Mouse (Mus musculus) liver, embryonic 13.5 days (tissue): ENCODE results near the gene Dab2ip. TPM values are rescaled to one million over a fixed set of nuclear protein-coding genes. Genes with fewer than 3 reads are reported as not detected.

ENCODE experiments used
- ATAC-seq: fragments of 200-750 bp; cut with Nextera tagmentation; 2 replicates; pipeline ENCODE4 v1.8.0; 2017; ENCODE audit warnings: low read depth, mild to moderate bottlenecking, moderate number of reproducible peaks, moderate library complexity
- DNase-seq: peaks from one replicate; pipeline ENCODE4 v3.0.0; 2022
- H3K27ac ChIP-seq: fragments of 300-500 bp; sonication (generic); 2 replicates; pipeline ENCODE4 v1.5.1; 2015; ENCODE audit warnings: moderate library complexity, mild to moderate bottlenecking, inconsistent platforms
- H3K27me3 ChIP-seq: fragments of 300-500 bp; sonication (generic); 2 replicates; pipeline ENCODE4 v1.6.1; 2015; ENCODE audit warnings: mild to moderate bottlenecking, inconsistent platforms
- H3K36me3 ChIP-seq: fragments of 300-500 bp; sonication (generic); 2 replicates; pipeline ENCODE4 v1.6.1; 2015; ENCODE audit warnings: mild to moderate bottlenecking, inconsistent platforms
- H3K4me1 ChIP-seq: fragments of 300-500 bp; sonication (generic); replicated peaks from 2 replicates; pipeline ENCODE4 v1.6.1; 2015; ENCODE audit warnings: inconsistent platforms
- H3K4me2 ChIP-seq: fragments of 300-500 bp; sonication (generic); 2 replicates; pipeline ENCODE4 v1.6.1; 2015; ENCODE audit warnings: inconsistent platforms, mild to moderate bottlenecking, moderate library complexity
- H3K4me3 ChIP-seq: fragments of 300-500 bp; sonication (generic); replicated peaks from 2 replicates; pipeline ENCODE4 v1.5.1; 2015; ENCODE audit warnings: mild to moderate bottlenecking, inconsistent platforms
- H3K9ac ChIP-seq: fragments of 300-500 bp; sonication (generic); 2 replicates; pipeline ENCODE4 v1.6.1; 2015; ENCODE audit warnings: mild to moderate bottlenecking, inconsistent platforms
- H3K9me3 ChIP-seq: fragments of 300-500 bp; sonication (generic); replicated peaks from 2 replicates; pipeline ENCODE4 v1.6.1; 2016; ENCODE audit warnings: inconsistent platforms
- WGBS: fragments of 180-500 bp; shearing (Covaris S2); methylation state at CpG from one replicate; pipeline ENCODE4 v1.1.7; 2015; ENCODE audit not compliant: insufficient replicate concordance; 5-methylcytosine and 5-hydroxymethylcytosine counted together
- polyA plus RNA-seq: library from polyadenylated mRNA; unstranded; fragments of >200 nt; fragmentation: Nextera tagmentation; extraction: Ambion mirVana; gene quantifications from 2 replicates; pipeline ENCODE4 v1.2.1, GENCODE M21; 2015

Gene Dab2ip
- polyA plus RNA-seq, 1 experiment from 2014 or later, result 6.7 TPM

GRCm38 (mm10) chr2:35601665-35602064 is 43.6 kb downstream of the Dab2ip start:
- DNase-seq (no peak), ATAC-seq (no peak)
- Histone ChIP-seq H3K9me3 (no peaks in the 10 kb centered on the region), H3K27ac (no peak overlapping the region), H3K9ac (no peak overlapping the region), H3K4me1 (no peaks in the 10 kb centered on the region), H3K4me2 (no peak overlapping the region), H3K36me3 (no peaks in the 10 kb centered on the region), H3K27me3 (0 out of 2 replicates have a peak, but pooled peaks cover 3% of the 10 kb centered on the region), H3K4me3 (no peak overlapping the region)
- WGBS, result 54% methylated on average over 3 of the region's 3 CpGs

GRCm38 (mm10) chr2:35607476-35607875 is 49.4 kb downstream of the Dab2ip start:
- Histone ChIP-seq H3K27me3 (no peaks in the 10 kb centered on the region), H3K9me3 (no peaks in the 10 kb centered on the region), H3K27ac (no peak overlapping the region), H3K4me2 (no peak overlapping the region), H3K9ac (no peak overlapping the region), H3K4me3 (no peak overlapping the region), H3K4me1 (peaks cover 17% of the 10 kb centered on the region), H3K36me3 (no peaks in the 10 kb centered on the region)
- 61% methylated on average over 8 of the region's 8 CpGs for whole genome bisulfite sequencing
- ATAC-seq (no peak), DNase-seq (no peak)

- H3K4me3 ChIP-seq, result no peak overlapping the region
- H3K9me3 ChIP-seq, result no peaks in the 10 kb centered on the region
- no peaks in the 10 kb centered on the region for H3K36me3 ChIP-seq
- no peak overlapping the region for H3K27ac ChIP-seq
- H3K9ac ChIP-seq, result no peak overlapping the region
- H3K4me1 ChIP-seq, result peaks cover 21% of the 10 kb centered on the region
- DNase-seq (no peak), ATAC-seq (no peak)
- no peaks in the 10 kb centered on the region for H3K27me3 ChIP-seq
- no peak overlapping the region for H3K4me2 ChIP-seq
- WGBS, result 70% methylated on average over 7 of the region's 7 CpGs
Observed at GRCm38 (mm10) chr2:35608856-35609255, 50.8 kb downstream of the Dab2ip start.

- Histone ChIP-seq H3K36me3 (no peaks in the 10 kb centered on the region), H3K27ac (no peak overlapping the region), H3K4me1 (peaks cover 26% of the 10 kb centered on the region), H3K4me2 (no peak overlapping the region), H3K9me3 (no peaks in the 10 kb centered on the region), H3K27me3 (no peaks in the 10 kb centered on the region), H3K9ac (no peak overlapping the region), H3K4me3 (no peak overlapping the region)
- 46% methylated on average over 9 of the region's 9 CpGs for WGBS
- DNase-seq (no peak), ATAC-seq (no peak)
Observed at GRCm38 (mm10) chr2:35609317-35609716, 51.3 kb downstream of the Dab2ip start.

GRCm38 (mm10) chr2:35610168-35610951 is 52.3 kb downstream of the Dab2ip start:
- WGBS, result 18% methylated on average over 11 of the region's 11 CpGs

GRCm38 (mm10) chr2:35610976-35611375 is 52.9 kb downstream of the Dab2ip start:
- DNase-seq, result no peak
- H3K27ac ChIP-seq, result peak overlapping the region; percentile 18; the same call in 1 of the 2 replicates

More at GRCm38 (mm10) chr2:35610168-35610951, 52.3 kb downstream of the Dab2ip start:
- DNase-seq, result no peak
- H3K27me3 ChIP-seq, result no peaks in the 10 kb centered on the region
- H3K9ac ChIP-seq, result no peak overlapping the region
- peak overlapping the region; percentile 29; the same call in 1 of the 2 replicates for H3K4me3 ChIP-seq
- ATAC-seq, result peak; percentile 49
- H3K4me1 ChIP-seq, result peaks cover 30% of the 10 kb centered on the region
- peak overlapping the region; percentile 18; the same call in 1 of the 2 replicates for H3K27ac ChIP-seq
- no peaks in the 10 kb centered on the region for H3K36me3 ChIP-seq
- peak overlapping the region; percentile 35 for H3K4me2 ChIP-seq
- H3K9me3 ChIP-seq, result no peaks in the 10 kb centered on the region

GRCm38 (mm10) chr2:35611645-35612044 is 53.6 kb downstream of the Dab2ip start:
- 70% methylated on average over 4 of the region's 4 CpGs for WGBS
- Histone ChIP-seq H3K4me1 (peaks cover 39% of the 10 kb centered on the region), H3K36me3 (no peaks in the 10 kb centered on the region), H3K27me3 (no peaks in the 10 kb centered on the region), H3K9ac (no peak overlapping the region), H3K27ac (no peak overlapping the region), H3K9me3 (no peaks in the 10 kb centered on the region), H3K4me2 (no peak overlapping the region), H3K4me3 (no peak overlapping the region)
- DNase-seq (no peak), ATAC-seq (no peak)

More at GRCm38 (mm10) chr2:35610976-35611375, 52.9 kb downstream of the Dab2ip start:
- no peak overlapping the region for H3K4me2 ChIP-seq
- H3K4me3 ChIP-seq, result no peak overlapping the region
- no peaks in the 10 kb centered on the region for H3K27me3 ChIP-seq
- WGBS, result 77% methylated on average over 7 of the region's 7 CpGs
- ATAC-seq, result no peak
- no peaks in the 10 kb centered on the region for H3K9me3 ChIP-seq
- H3K4me1 ChIP-seq, result peaks cover 34% of the 10 kb centered on the region
- no peak overlapping the region for H3K9ac ChIP-seq
- H3K36me3 ChIP-seq, result no peaks in the 10 kb centered on the region

- Histone ChIP-seq H3K4me1 (peaks cover 43% of the 10 kb centered on the region), H3K27me3 (no peaks in the 10 kb centered on the region), H3K36me3 (no peaks in the 10 kb centered on the region), H3K4me2 (no peak overlapping the region), H3K9me3 (no peaks in the 10 kb centered on the region), H3K9ac (no peak overlapping the region), H3K27ac (no peak overlapping the region), H3K4me3 (no peak overlapping the region)
- DNase-seq, result no peak
- WGBS, result 76% methylated on average over 7 of the region's 7 CpGs
- no peak for ATAC-seq
Observed at GRCm38 (mm10) chr2:35612297-35612696, 54.2 kb downstream of the Dab2ip start.

GRCm38 (mm10) chr2:35613946-35614353 is 55.9 kb downstream of the Dab2ip start:
- H3K4me1 ChIP-seq, result peaks cover 51% of the 10 kb centered on the region
- H3K36me3 ChIP-seq, result no peaks in the 10 kb centered on the region
- no peak overlapping the region for H3K4me2 ChIP-seq
- no peak for DNase-seq
- H3K9ac ChIP-seq, result no peak overlapping the region
- WGBS, result 46% methylated on average over 3 of the region's 3 CpGs
- ATAC-seq, result no peak
- H3K4me3 ChIP-seq, result no peak overlapping the region
- no peak overlapping the region for H3K27ac ChIP-seq
- H3K27me3 ChIP-seq, result no peaks in the 10 kb centered on the region
- H3K9me3 ChIP-seq, result no peaks in the 10 kb centered on the region

GRCm38 (mm10) chr2:35614411-35614810 is 56.3 kb downstream of the Dab2ip start:
- 52% methylated on average over 3 of the region's 3 CpGs for WGBS
- Histone ChIP-seq H3K9me3 (no peaks in the 10 kb centered on the region), H3K4me2 (no peak overlapping the region), H3K4me1 (peaks cover 53% of the 10 kb centered on the region), H3K27me3 (no peaks in the 10 kb centered on the region), H3K27ac (no peak overlapping the region; the same call in 1 of the 2 replicates), H3K36me3 (no peaks in the 10 kb centered on the region), H3K9ac (no peak overlapping the region), H3K4me3 (no peak overlapping the region)
- ATAC-seq (no peak), DNase-seq (no peak)

- Histone ChIP-seq H3K9me3 (no peaks in the 10 kb centered on the region), H3K4me3 (no peak overlapping the region), H3K9ac (no peak overlapping the region), H3K4me1 (peaks cover 56% of the 10 kb centered on the region), H3K36me3 (no peaks in the 10 kb centered on the region), H3K27ac (no peak overlapping the region), H3K4me2 (no peak overlapping the region), H3K27me3 (peaks cover 2% of the 10 kb centered on the region)
- 52% methylated on average over 4 of the region's 4 CpGs for WGBS
- DNase-seq, result no peak
- ATAC-seq, result no peak
Observed at GRCm38 (mm10) chr2:35615366-35615765, 57.3 kb downstream of the Dab2ip start.

GRCm38 (mm10) chr2:35615977-35616376 is 57.9 kb downstream of the Dab2ip start:
- no peak overlapping the region for H3K4me3 ChIP-seq
- ATAC-seq (no peak), DNase-seq (no peak)
- WGBS, result 42% methylated on average over 2 of the region's 2 CpGs
- H3K27ac ChIP-seq, result peak overlapping the region; percentile 47
- no peaks in the 10 kb centered on the region for H3K9me3 ChIP-seq
- H3K27me3 ChIP-seq, result peaks cover 8% of the 10 kb centered on the region
- H3K36me3 ChIP-seq, result no peaks in the 10 kb centered on the region
- no peak overlapping the region for H3K9ac ChIP-seq
- H3K4me2 ChIP-seq, result no peak overlapping the region
- H3K4me1 ChIP-seq, result peaks cover 56% of the 10 kb centered on the region
